In genomic region chr9:105857773-105858172, GRCm38 (mm10) we compare ENCODE assay signal across 8 mouse cellular contexts. TPM values are rescaled to one million over a fixed set of nuclear protein-coding genes. Genes with fewer than 3 reads are reported as not detected.
DNase-seq lines count a peak whose midpoint lies in the region; ATAC-seq and TF ChIP-seq lines count a peak whose summit lies in the region.

No protein-coding gene starts in this region.

- no peak for ATAC-seq in heart, embryonic 11.5 days (replicated peaks; ENCODE audit: insufficient number of reproducible peaks, low FRiP score, low TSS enrichment)
- ATAC-seq in forebrain, embryonic 15.5 days (replicated peaks) = peak; percentile 63; the same call in 1 of the 2 replicates
- ATAC-seq in hindbrain, postnatal 0 days = peak; percentile 75; the same call in 1 of the 2 replicates
- peak; percentile 48; the same call in 1 of the 2 replicates for ATAC-seq in midbrain, embryonic 13.5 days

- no peaks in the 10 kb centered on the region for H3K4me1 ChIP-seq in heart, embryonic 11.5 days (ENCODE audit: control insufficient read depth, insufficient read depth, low read length)
- H3K4me1 ChIP-seq in forebrain, embryonic 15.5 days = peaks cover 3% of the 10 kb centered on the region; the same call in 1 of the 2 replicates
- no peaks in the 10 kb centered on the region for H3K4me1 ChIP-seq in hindbrain, postnatal 0 days (ENCODE audit: insufficient read depth, low read length)
- no peaks in the 10 kb centered on the region for H3K4me1 ChIP-seq in midbrain, embryonic 13.5 days (replicated peaks)

- 16% methylated on average over 6 of the region's 6 CpGs for WGBS in heart, embryonic 11.5 days (ENCODE audit: insufficient replicate concordance)
- 8% methylated on average over 6 of the region's 6 CpGs for WGBS in forebrain, embryonic 15.5 days
- WGBS in hindbrain, postnatal 0 days = 10% methylated on average over 6 of the region's 6 CpGs
- WGBS in midbrain, embryonic 13.5 days = 18% methylated on average over 6 of the region's 6 CpGs

- H3K27me3 ChIP-seq in heart, embryonic 11.5 days (ENCODE audit: control insufficient read depth, insufficient read depth, low read length) = no peaks in the 10 kb centered on the region; the same call in none of the 2 replicates
- H3K27me3 ChIP-seq in forebrain, embryonic 15.5 days = no peaks in the 10 kb centered on the region
- H3K27me3 ChIP-seq in hindbrain, postnatal 0 days (ENCODE audit: insufficient read depth, low read length) = no peaks in the 10 kb centered on the region
- no peaks in the 10 kb centered on the region for H3K27me3 ChIP-seq in midbrain, embryonic 13.5 days
- H3K27me3 ChIP-seq in splenic B cell, adult 2 months (ENCODE audit: control insufficient read depth, insufficient read depth, low read length, poor library complexity, severe bottlenecking) = no peaks in the 10 kb centered on the region

- DNase-seq in heart, adult 18-20 months = peak; percentile 55 to 83
- peak; percentile 19 for DNase-seq in c-Kit-positive CD71-negative TER-119-negative erythroid progenitor cells, embryonic 14.5 days (ENCODE audit: low read depth)
- peak; percentile 85 for DNase-seq in hindbrain, postnatal 0 days (ENCODE audit: low spot score)
- peak; percentile 13 to 83 for DNase-seq in left cerebral cortex, adult 9 months (ENCODE audit: low spot score in 2 of 2)
- peak; percentile 75 for DNase-seq in splenic B cell, adult 2 months (ENCODE audit: low read depth, low spot score)

- no peak overlapping the region for H3K4me3 ChIP-seq in heart, embryonic 11.5 days (ENCODE audit: low read depth, low read length)
- H3K4me3 ChIP-seq in forebrain, embryonic 15.5 days = no peak overlapping the region
- H3K4me3 ChIP-seq in hindbrain, postnatal 0 days (ENCODE audit: low read length) = no peak overlapping the region
- H3K4me3 ChIP-seq in midbrain, embryonic 13.5 days (replicated peaks) = no peak overlapping the region

- TF ChIP-seq CTCF in hindbrain, postnatal 0 days (IDR thresholded peaks at IDR 0.05; ENCODE audit: low read depth) = peak; percentile 94

- no peak overlapping the region for H3K27ac ChIP-seq in heart, embryonic 11.5 days (ENCODE audit: low read depth, low read length)
- no peak overlapping the region for H3K27ac ChIP-seq in forebrain, embryonic 15.5 days (replicated peaks)
- no peak overlapping the region for H3K27ac ChIP-seq in hindbrain, postnatal 0 days
- no peak overlapping the region for H3K27ac ChIP-seq in midbrain, embryonic 13.5 days

- H3K4me2 ChIP-seq in heart, embryonic 11.5 days = no peak overlapping the region
- no peak overlapping the region for H3K4me2 ChIP-seq in forebrain, embryonic 15.5 days (replicated peaks)
- H3K4me2 ChIP-seq in hindbrain, postnatal 0 days (ENCODE audit: low read depth, low read length) = no peak overlapping the region
- no peak overlapping the region for H3K4me2 ChIP-seq in midbrain, embryonic 13.5 days (replicated peaks)

- no peaks in the 10 kb centered on the region for H3K9me3 ChIP-seq in heart, embryonic 11.5 days (replicated peaks; ENCODE audit: control insufficient read depth, low read length)
- no peaks in the 10 kb centered on the region for H3K9me3 ChIP-seq in forebrain, embryonic 15.5 days
- no peaks in the 10 kb centered on the region for H3K9me3 ChIP-seq in hindbrain, postnatal 0 days (ENCODE audit: low read length)
- H3K9me3 ChIP-seq in midbrain, embryonic 13.5 days = no peaks in the 10 kb centered on the region

- H3K36me3 ChIP-seq in heart, embryonic 11.5 days (ENCODE audit: control insufficient read depth, insufficient read depth, low read length) = no peaks in the 10 kb centered on the region
- H3K36me3 ChIP-seq in forebrain, embryonic 15.5 days = no peaks in the 10 kb centered on the region
- H3K36me3 ChIP-seq in hindbrain, postnatal 0 days (ENCODE audit: insufficient read depth, low read length) = no peaks in the 10 kb centered on the region
- no peaks in the 10 kb centered on the region for H3K36me3 ChIP-seq in midbrain, embryonic 13.5 days
- H3K36me3 ChIP-seq in splenic B cell, adult 2 months (ENCODE audit: control insufficient read depth, insufficient read depth, low read length, poor library complexity, severe bottlenecking) = no peaks in the 10 kb centered on the region

- H3K9ac ChIP-seq in heart, embryonic 11.5 days (ENCODE audit: low read depth, low read length) = no peak overlapping the region
- no peak overlapping the region for H3K9ac ChIP-seq in forebrain, embryonic 15.5 days (replicated peaks)
- H3K9ac ChIP-seq in hindbrain, postnatal 0 days (replicated peaks; ENCODE audit: low read length) = no peak overlapping the region
- no peak overlapping the region for H3K9ac ChIP-seq in midbrain, embryonic 13.5 days (replicated peaks)

RNA-seq across cellular contexts. Expression of gene Col6a6, which starts 29.8 kb away (rescaled TPM):
- 1 to 10 TPM; 2.8 to 3.5 TPM for total RNA-seq in heart, adult 18-20 months (2021)
- 0.38 and 0.69 TPM in 2 replicates for polyA plus RNA-seq in heart, embryonic 11.5 days (2014; fragmentation: Nextera tagmentation; extraction: Ambion mirVana)
- 0.05 and 0.06 TPM in 2 replicates for polyA plus RNA-seq in forebrain, embryonic 15.5 days (2015; fragmentation: Nextera tagmentation; extraction: Ambion mirVana)
- total RNA-seq in hindbrain, postnatal 0 days (2014; rRNA removed) = 0.31 and 0.54 TPM in 2 replicates
- polyA plus RNA-seq in hindbrain, postnatal 0 days (2015; fragmentation: Nextera tagmentation; extraction: Ambion mirVana) = 0.23 and 0.24 TPM in 2 replicates
- polyA plus RNA-seq in midbrain, embryonic 13.5 days (2015; fragmentation: Nextera tagmentation; extraction: Ambion mirVana) = 0.06 and 0.09 TPM in 2 replicates

Comparison
In these comparisons a context has a peak if more than half of its experiments do, and no peak if none do; other contexts are left out.
1. DNase-seq: peak in every context shown above with its lines; median percentile 85 in hindbrain, postnatal 0 days; 75 in splenic B cell, adult 2 months; 69 in heart, adult 18-20 months; 48 in left cerebral cortex, adult 9 months; 19 in c-Kit-positive CD71-negative TER-119-negative erythroid progenitor cells, embryonic 14.5 days.